Mouse (Mus musculus) brain, embryonic 14.5 days (tissue): ENCODE measurements around the gene Dnaaf2.

Experiments used
- CTCF ChIP-seq: fragments of 200-500 bp; IDR thresholded peaks from 2 replicates; pipeline ENCODE4 v1.5.1; 2012; ENCODE audit warnings: inconsistent platforms, mild to moderate bottlenecking, moderate library complexity, borderline replicate concordance; ENCODE audit not compliant: insufficient read depth, insufficient read length; ENCODE audit errors: extremely low read depth
- POLR2A ChIP-seq: fragments of 200-500 bp; IDR thresholded peaks from 2 replicates; pipeline ENCODE4 v1.6.1; 2012; ENCODE audit warnings: mild to moderate bottlenecking, inconsistent platforms, borderline replicate concordance; ENCODE audit not compliant: poor library complexity, insufficient read depth, insufficient read length, severe bottlenecking; ENCODE audit errors: extremely low read depth

GRCm38 (mm10) chr12:69240876-69241275 is 42.6 kb upstream of the Dnaaf2 start, which contains the start of gene Klhdc1:
- TF ChIP-seq CTCF (no peak), POLR2A (no peak)
